Mouse (Mus musculus) embryonic stem cell, embryonic (primary cell): ENCODE data around the gene Mast1.

Source experiments
- CTCF ChIA-PET, 4 experiments: fragments of 300-600 bp in 2 of 4; fragments of 350-600 bp in 2 of 4; sonication (Branson Sonifier 250); formaldehyde crosslinking; loops; one replicate each; lab custom pipeline; 2022; ENCODE audit warnings: inconsistent platforms in 2 of 4; lab: Charles Lee
- POLR2A ChIA-PET, 4 experiments: fragments of 300-600 bp in 2 of 4; fragments of 350-600 bp in 2 of 4; sonication (Branson Sonifier 250); formaldehyde crosslinking; loops; one replicate each; lab custom pipeline; 2022; ENCODE audit warnings: antibody characterized with exemption in 4 of 4, inconsistent platforms in 1 of 4; lab: Charles Lee

Mast1 gene

DNA sequence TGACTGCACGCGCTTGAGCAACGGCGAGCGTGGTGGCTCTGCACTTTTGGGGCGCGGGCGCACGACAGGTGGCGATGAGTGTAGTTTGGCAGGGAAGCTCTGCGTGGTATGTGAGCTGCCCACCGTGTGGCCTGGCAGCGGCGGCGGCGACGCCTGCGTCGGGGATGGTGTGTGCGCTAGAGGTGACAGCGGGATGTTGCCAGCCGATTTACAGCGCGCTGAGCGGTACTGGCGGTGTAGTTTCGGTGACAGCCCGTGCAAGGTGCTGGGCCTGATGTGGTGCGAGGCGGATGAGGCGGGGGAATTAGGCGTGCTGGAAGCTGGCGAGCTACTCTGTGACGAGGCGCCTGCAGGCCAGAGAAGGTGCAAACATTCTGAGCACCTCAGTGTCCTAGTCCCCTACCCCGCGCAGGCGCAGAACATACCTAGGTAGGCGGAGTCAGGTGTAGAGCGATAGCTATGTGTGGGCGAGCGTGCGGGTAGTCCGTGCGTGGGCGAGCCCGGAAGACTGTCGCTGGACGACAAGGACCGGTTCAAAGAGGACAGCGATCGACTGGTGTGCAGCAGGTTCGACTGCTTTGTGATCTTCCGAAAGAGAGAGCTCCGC is 24.2 kb downstream of the Mast1 start:
- CTCF ChIA-PET: interaction anchor here (0.6 to 2.9 kb wide), 17 partner anchors 9 to 176 kb away, joined by 3 to 25 read pairs (median 4); partner anchors contain the start of gene Gcdh (in 1 of the 4)

DNA sequence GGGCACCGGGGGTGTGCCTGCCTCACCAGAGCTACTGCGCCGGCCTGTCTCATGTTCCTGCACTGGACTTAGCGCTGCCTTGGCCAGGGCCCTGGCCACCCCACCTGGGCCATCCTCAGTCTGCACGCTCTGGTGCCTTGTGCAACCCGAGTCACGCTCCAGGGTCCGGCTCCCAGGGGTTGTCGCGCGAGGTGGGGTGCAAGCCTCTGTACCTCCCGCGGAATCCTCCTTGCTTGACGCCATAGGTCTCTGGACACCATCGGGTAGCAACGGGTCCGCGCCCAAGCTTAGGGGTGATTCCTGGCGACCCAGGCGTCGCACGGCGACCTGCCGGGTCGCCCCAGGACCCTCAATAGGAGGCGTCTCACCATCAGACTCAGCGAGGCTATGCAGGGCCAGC is 24.8 kb downstream of the Mast1 start:
- ChIA-PET CTCF (interaction anchor here (0.6 to 2.9 kb wide), 16 partner anchors 9 to 175 kb away, joined by 3 to 25 read pairs (median 4); partner anchors contain the start of gene Gcdh (in 1 of the 4)), POLR2A (interaction anchor here (0.5 to 7.6 kb wide), 79 partner anchors 7 to 656 kb away, joined by 3 to 200 read pairs (median 5); partner anchors contain the start of genes Gcdh (in 3 of the 4), Rad23a (in 3 of the 4), Tnpo2 (in 3 of the 4) and Calr (in 2 of the 4))

More for the DNA sequence above, 24.2 kb downstream of the Mast1 start:
- POLR2A ChIA-PET: interaction anchor here (0.5 to 7.6 kb wide), 108 partner anchors 8 to 656 kb away, joined by 3 to 200 read pairs (median 4); partner anchors contain the start of genes Gcdh (in 4 of the 4), Calr (in 3 of the 4), Hook2 (in 3 of the 4) and Junb (in 3 of the 4)

DNA sequence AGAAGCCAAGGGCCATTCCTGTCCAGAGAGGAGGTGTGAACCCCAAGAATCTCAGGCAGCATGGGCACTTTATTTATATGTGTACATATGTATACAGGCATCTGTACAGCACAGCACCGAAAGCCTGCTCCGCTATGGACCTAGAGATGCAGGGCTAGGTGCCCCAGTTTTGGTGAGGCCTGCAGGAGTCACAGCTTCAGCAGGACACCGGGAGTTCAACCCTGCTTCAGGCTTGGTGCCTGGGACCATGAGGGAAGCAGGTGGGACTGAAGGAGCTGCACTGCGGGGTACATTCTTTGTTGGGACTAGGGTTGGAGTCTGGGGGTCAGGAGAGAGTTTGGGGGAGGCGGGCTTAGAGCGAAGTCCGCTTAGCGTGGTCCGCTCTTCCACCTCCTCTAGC is 25.3 kb downstream of the Mast1 start:
- ChIA-PET CTCF (interaction anchor here (0.6 to 2.9 kb wide), 7 partner anchors 8 to 98 kb away, joined by 3 to 25 read pairs (median 7); no protein-coding TSS in a partner anchor), POLR2A (interaction anchor here (0.5 to 7.6 kb wide), 33 partner anchors 7 to 248 kb away, joined by 3 to 200 read pairs (median 8); partner anchors contain the start of genes Gcdh (in 3 of the 4), Calr (in 2 of the 4), Klf1 (in 2 of the 4) and Tnpo2 (in 2 of the 4))

DNA sequence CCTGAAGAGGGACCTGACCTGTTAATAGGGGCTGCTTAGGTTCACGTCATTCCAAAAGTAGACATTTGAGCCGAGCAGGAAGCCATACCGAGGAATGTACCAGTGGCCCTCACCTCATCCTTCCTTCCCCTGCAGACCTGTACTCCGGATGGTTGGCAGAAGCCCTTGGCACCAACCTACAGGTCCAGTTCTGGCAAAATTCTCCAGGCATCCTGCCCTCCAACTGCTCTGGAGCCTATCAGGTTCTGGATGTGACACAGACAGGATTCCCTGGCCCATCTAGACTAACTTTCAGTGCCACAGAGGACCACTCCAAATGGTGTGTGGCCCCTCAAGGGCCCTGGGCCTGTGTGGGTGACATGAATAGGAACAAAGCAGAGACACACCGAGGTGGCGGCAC is 26.6 kb downstream of the Mast1 start:
- CTCF ChIA-PET: no interaction called here
- POLR2A ChIA-PET: interaction anchor here in 3 of 4 experiments (0.7 to 4.0 kb wide), 9 partner anchors 18 to 208 kb away, joined by 3 to 33 read pairs (median 6); partner anchors contain the start of genes Calr (in 2 of the 3), Dhps (in 1 of the 3), Gcdh (in 1 of the 3) and Tnpo2 (in 1 of the 3)

DNA sequence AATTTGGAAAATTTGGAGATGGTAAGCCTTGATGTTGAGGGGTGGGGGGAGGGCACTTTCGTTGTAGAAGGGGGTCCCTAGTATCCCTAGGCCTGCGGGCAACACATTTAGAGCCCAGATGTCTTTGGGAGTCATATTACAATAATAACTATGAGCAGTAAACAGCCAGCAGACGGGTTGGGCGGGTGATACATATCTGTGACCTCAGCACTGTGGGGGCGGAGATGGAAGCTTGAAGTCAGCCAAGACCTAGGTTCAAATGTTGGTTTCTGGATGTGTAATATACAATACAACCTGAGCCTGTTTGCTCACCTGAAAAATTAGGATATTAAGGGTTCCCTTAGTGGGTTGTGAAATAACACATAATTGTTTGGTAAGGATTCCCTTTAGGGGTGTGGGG is 27.2 kb downstream of the Mast1 start:
- ChIA-PET POLR2A (interaction anchor here (0.5 to 4.0 kb wide), 16 partner anchors 10 to 207 kb away, joined by 3 to 33 read pairs (median 10); partner anchors contain the start of genes Calr (in 3 of the 4), Gcdh (in 2 of the 4), Dhps (in 1 of the 4) and Junb (in 1 of the 4)), CTCF (interaction anchor here in 2 of 4 experiments (1.2 to 1.6 kb wide), 2 partner anchors 25 to 28 kb away, joined by 3 to 7 read pairs; partner anchors contain the start of gene Mast1 (in 1 of the 2))

DNA sequence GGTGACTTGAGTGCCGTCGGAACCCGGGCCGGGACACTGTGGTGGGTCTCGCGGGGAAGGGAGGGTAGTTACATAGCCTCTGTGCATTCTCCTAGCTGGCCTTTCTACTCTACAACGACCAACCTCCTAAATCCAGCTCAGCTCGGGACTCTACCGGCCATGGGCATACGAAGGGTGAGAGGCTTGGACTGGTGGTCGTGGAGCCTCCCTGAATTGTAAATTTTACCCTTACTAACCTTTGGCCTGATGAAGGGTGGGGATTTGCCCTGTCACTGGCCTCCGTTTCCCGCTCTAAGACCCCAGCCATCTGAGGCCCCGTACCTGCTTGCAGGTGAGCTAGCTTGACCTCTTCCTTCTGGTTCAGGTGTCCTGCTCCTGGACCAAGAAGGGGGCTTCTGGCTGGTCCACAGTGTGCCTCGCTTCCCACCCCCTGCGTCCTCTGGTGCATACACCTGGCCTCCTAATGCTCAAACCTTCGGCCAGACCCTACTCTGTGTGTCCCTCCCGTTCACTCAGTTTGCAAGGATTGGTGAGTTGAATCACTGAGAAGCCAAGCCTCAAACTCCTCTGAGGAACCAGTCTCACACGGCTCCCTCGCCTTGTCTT is 27.9 kb downstream of the Mast1 start:
- ChIA-PET CTCF (interaction anchor here (0.5 to 2.3 kb wide), 16 partner anchors 16 to 252 kb away, joined by 3 to 10 read pairs (median 3); partner anchors contain the start of genes Farsa (in 1 of the 4), Gcdh (in 1 of the 4) and Mast1 (in 1 of the 4)), POLR2A (interaction anchor here in 3 of 4 experiments (0.5 to 4.0 kb wide), 48 partner anchors 11 to 1191 kb away, joined by 3 to 33 read pairs (median 5); partner anchors contain the start of genes Calr (in 3 of the 3), Dhps (in 3 of the 3), Farsa (in 2 of the 3) and Gcdh (in 2 of the 3))

DNA sequence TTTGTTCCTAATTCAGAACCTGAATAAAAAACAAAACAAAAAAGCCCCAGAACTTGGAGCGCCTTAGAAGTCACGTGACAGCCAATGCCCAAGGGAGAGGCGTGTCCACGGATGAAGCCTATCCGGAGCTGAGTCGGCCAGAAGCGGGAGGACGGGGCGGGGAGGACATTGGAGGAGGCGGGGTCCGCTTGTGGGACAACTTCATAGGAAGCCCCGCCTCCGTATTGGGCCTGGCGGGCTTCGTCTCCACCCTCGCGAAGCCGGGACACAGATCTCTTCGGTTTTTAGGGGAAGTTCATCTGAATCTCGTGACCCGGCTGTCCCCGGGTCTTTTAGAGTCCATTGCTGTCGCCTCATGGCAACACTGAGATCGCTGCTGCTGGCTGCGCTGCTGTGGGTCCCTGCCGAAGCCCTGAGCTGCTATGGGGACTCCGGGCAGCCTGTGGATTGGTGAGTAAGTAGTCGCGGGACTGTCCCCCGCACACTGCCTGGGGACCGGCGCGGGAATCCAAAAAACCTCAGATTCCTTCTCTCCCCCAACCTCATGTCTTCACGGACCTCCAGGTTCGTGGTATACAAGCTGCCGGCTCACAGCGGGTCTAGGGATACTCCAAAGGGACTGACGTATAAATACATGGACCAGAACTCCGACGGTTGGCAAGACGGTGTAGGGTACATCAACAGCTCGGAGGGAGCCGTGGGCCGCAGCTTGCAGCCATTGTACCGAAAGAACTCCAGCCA is 28.6 kb downstream of the Mast1 start, which contains the start of gene Dnase2a:
Dnase2a (plus strand) TSS at position 140 of the 741 bp plus-strand sequence.
- POLR2A ChIA-PET: interaction anchor here (0.5 to 6.7 kb wide), 64 partner anchors 6 to 1190 kb away, joined by 3 to 200 read pairs (median 4); partner anchors contain the start of genes Calr (in 3 of the 4), Dhps (in 3 of the 4), Gcdh (in 3 of the 4) and Farsa (in 2 of the 4)
- CTCF ChIA-PET: interaction anchor here (0.5 to 2.3 kb wide), 18 partner anchors 15 to 252 kb away, joined by 3 to 10 read pairs (median 3); partner anchors contain the start of genes Farsa (in 1 of the 4), Gcdh (in 1 of the 4) and Mast1 (in 1 of the 4)

DNA sequence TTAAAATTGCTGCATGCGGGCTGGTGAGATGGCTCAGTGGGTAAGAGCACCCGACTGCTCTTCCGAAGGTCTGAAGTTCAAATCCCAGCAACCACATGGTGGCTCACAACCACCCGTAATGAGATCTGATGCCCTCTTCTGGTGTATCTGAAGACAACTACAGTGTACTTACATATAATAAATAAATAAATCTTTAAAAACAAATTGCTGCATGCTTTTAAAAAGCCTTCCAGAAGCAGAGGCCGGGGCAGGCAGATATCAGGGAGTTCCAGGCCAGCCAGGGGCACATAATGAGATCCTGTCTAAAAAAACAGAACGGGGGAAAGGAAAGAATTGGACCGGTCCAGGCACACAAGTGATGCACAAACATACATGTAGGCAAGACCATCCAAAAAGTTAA is 29.2 kb downstream of the Mast1 start:
- ChIA-PET POLR2A (interaction anchor here (0.6 to 6.7 kb wide), 56 partner anchors 7 to 953 kb away, joined by 3 to 200 read pairs (median 4); partner anchors contain the start of genes Calr (in 3 of the 4), Gcdh (in 3 of the 4), Dhps (in 2 of the 4) and Syce2 (in 2 of the 4)), CTCF (interaction anchor here in 3 of 4 experiments (0.6 to 2.3 kb wide), 14 partner anchors 14 to 1005 kb away, joined by 3 to 10 read pairs (median 4); partner anchors contain the start of gene Gcdh (in 1 of the 3))

DNA sequence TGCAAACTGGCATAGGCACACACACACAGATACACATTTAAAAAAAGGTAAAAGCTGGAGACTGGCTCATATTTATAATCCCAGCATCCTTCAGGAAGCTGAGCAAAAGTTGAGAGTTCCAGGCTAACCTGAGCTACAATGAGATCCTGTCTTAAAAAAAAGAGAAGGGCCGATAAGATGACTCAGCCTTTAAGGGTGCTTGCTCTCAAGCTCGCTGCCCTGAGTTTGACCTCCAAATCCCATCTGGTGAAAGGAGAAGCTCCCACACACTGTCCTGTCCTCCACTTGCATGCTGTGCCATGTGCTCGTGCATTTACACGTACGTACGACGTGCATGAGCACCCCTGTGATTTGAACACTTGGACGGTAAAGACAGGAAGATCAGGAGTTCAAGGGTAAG is 29.7 kb downstream of the Mast1 start:
- POLR2A ChIA-PET: interaction anchor here (0.8 to 6.7 kb wide), 31 partner anchors 7 to 255 kb away, joined by 3 to 200 read pairs (median 6); partner anchors contain the start of genes Calr (in 3 of the 4), Gcdh (in 3 of the 4), Farsa (in 1 of the 4) and Junb (in 1 of the 4)
- CTCF ChIA-PET: interaction anchor here in 3 of 4 experiments (0.6 to 2.3 kb wide), 9 partner anchors 14 to 1004 kb away, joined by 4 to 10 read pairs (median 5); partner anchors contain the start of gene Gcdh (in 1 of the 3)

DNA sequence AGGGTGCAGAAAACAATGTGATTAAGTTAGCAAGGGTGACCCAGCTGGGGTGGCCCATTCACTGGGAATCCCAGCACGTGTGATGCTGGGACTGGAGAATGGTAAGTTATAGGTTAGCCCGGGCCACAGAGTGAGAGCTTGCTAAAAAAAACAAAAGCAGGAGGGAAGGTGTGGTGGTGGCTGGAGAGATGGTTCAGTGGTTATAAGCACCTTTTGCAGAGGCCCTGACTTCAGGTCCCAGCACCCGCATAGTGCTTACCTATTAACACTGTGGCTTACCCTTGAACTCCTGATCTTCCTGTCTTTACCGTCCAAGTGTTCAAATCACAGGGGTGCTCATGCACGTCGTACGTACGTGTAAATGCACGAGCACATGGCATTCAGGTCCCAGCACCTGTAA is 30.1 kb downstream of the Mast1 start:
- ChIA-PET POLR2A (interaction anchor here in 3 of 4 experiments (0.8 to 6.7 kb wide), 19 partner anchors 7 to 164 kb away, joined by 3 to 200 read pairs (median 6); partner anchors contain the start of genes Calr (in 2 of the 3), Gcdh (in 2 of the 3), Junb (in 1 of the 3) and Rad23a (in 1 of the 3)), CTCF (interaction anchor here in 3 of 4 experiments (0.6 to 2.3 kb wide), 5 partner anchors 22 to 1004 kb away, joined by 4 to 10 read pairs (median 8); no protein-coding TSS in a partner anchor)

DNA sequence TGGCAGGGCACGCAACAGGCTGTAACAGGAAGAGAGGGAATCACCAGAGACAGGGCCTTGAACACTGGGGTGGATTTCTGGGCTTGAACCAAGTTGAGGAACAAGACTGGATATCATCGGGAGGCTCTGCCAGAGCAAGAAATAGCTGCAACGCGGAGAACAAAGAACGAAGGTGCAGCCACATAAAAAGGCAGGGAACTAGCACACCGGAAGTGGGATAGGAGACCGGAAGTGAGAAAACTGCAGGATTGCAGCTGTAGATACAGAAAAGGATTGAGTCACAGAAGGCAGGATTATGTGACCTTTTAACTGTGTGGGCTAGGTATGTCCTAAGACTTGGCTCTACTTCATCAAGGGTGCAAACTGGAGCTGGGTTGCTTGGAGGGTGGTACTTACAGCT is 32.8 kb downstream of the Mast1 start:
- ChIA-PET POLR2A (interaction anchor here (0.5 to 6.7 kb wide), 81 partner anchors 8 to 1842 kb away, joined by 3 to 200 read pairs (median 6); partner anchors contain the start of genes Calr (in 4 of the 4), Dhps (in 3 of the 4), Gcdh (in 3 of the 4) and Syce2 (in 3 of the 4)), CTCF (interaction anchor here (0.6 to 3.5 kb wide), 26 partner anchors 8 to 648 kb away, joined by 3 to 54 read pairs (median 7); partner anchors contain the start of genes Dand5 (in 1 of the 4), Gcdh (in 1 of the 4), Mast1 (in 1 of the 4) and Syce2 (in 1 of the 4))

DNA sequence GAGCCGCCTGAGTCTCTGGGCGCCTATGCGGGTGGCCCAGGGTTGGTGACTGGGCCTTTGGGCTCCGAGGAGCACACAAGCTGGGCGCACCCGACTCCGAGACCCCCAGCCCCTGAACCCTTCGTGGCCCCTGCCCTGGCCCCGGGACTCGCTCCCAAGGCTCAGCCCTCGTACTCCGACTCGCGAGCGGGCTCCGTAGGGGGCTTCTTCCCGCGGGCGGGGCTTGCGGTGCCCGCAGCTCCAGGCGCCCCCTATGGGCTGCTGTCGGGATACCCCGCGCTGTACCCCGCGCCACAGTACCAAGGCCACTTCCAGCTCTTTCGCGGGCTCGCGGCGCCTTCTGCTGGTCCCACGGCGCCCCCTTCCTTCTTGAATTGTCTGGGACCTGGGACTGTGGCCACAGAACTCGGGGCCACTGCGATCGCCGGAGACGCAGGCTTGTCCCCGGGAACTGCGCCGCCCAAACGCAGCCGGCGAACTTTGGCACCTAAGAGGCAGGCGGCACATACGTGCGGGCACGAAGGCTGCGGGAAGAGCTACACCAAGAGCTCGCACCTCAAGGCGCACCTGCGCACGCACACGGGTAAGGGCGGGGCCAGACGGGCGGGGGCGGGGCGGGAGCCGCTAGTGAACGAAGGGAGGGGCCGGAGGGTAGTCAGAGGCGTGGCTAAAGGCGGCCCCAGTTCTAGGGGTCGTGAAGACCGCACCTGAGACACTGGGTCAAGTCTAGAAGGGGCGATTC is 34.1 kb downstream of the Mast1 start:
- ChIA-PET POLR2A (interaction anchor here (0.5 to 6.7 kb wide), 141 partner anchors 8 to 1208 kb away, joined by 3 to 200 read pairs (median 5); partner anchors contain the start of genes Calr (in 4 of the 4), Gcdh (in 4 of the 4), Dhps (in 3 of the 4) and Rad23a (in 3 of the 4)), CTCF (interaction anchor here (0.5 to 3.5 kb wide), 102 partner anchors 9 to 837 kb away, joined by 3 to 54 read pairs (median 4); partner anchors contain the start of genes Farsa (in 3 of the 4), Gcdh (in 3 of the 4), Syce2 (in 3 of the 4) and Calr (in 2 of the 4))

DNA sequence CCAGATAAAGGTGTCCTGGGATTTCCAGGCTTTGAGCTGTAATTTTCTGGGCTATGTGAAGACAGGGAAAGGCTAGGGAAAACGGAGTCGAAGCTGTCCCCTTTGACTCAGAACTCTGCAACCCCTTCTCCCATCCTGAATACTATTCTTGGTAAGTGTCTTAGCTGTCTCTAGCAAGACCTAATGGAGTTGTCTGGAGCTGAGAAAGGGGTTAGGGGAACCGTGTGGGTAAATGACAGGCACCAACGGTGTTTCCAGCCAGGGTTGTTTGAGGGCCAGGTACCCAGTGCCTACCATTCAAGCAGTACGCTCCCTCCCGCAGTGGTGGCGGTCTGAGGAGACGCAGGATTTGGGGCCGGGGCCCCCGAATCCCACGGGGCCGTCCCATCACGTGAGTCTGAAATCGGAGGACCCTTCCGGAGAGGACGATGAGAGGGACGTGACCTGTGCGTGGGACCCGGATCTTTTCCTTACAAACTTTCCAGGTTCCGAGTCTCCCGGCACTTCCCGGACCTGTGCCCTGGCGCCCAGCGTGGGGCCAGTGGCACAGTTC is 34.7 kb downstream of the Mast1 start:
- ChIA-PET POLR2A (interaction anchor here (0.5 to 6.7 kb wide), 100 partner anchors 9 to 570 kb away, joined by 3 to 200 read pairs (median 7); partner anchors contain the start of genes Gcdh (in 4 of the 4), Calr (in 3 of the 4), Rad23a (in 3 of the 4) and Dhps (in 2 of the 4)), CTCF (interaction anchor here (0.6 to 3.5 kb wide), 73 partner anchors 9 to 366 kb away, joined by 3 to 54 read pairs (median 5); partner anchors contain the start of genes Farsa (in 3 of the 4), Gcdh (in 3 of the 4), Syce2 (in 3 of the 4) and Calr (in 2 of the 4))

DNA sequence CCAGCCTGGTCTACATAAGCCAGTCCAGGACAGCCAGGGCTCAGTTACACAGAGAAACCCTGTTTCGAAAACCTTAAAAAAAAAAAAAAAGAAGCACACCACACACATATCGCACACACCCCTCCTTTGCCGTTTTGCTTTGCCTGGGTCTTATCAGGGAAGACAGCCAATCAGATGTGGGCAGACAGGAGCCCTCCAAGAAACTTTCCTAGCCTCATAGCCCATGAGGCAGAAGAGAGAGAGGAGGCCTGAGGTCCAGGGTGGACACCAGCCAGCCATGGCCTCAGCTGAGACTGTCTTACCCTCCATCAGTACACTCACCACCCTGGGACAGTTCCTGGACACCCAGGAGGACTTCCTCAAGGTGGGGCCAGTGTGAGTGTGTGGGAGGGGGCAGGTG is 35.4 kb downstream of the Mast1 start, which contains the start of gene Klf1:
Klf1 (plus strand) TSS at position 177 of the 400 bp plus-strand sequence.
- CTCF ChIA-PET: interaction anchor here in 3 of 4 experiments (1.2 to 3.5 kb wide), 9 partner anchors 8 to 316 kb away, joined by 3 to 54 read pairs (median 12); partner anchors contain the start of genes Gcdh (in 2 of the 3) and Syce2 (in 1 of the 3)
- POLR2A ChIA-PET: interaction anchor here in 3 of 4 experiments (0.5 to 6.7 kb wide), 32 partner anchors 9 to 245 kb away, joined by 3 to 200 read pairs (median 14); partner anchors contain the start of genes Calr (in 2 of the 3), Gcdh (in 2 of the 3), Syce2 (in 2 of the 3) and Dhps (in 1 of the 3)
